Mouse (Mus musculus) midbrain, embryonic 15.5 days (tissue): Measurements from ENCODE around the gene Dpp6. TPM values are rescaled to one million over a fixed set of nuclear protein-coding genes. Genes with fewer than 3 reads are reported as not detected.

ENCODE experiments used
- ATAC-seq: fragments of 200-750 bp; cut with Nextera tagmentation; replicated peaks from 2 replicates; pipeline ENCODE4 v1.8.0; 2017; ENCODE audit warnings: moderate TSS enrichment
- H3K27ac ChIP-seq: fragments of 300-500 bp; sonication (generic); 2 replicates; pipeline ENCODE4 v1.5.1; 2015; ENCODE audit warnings: mild to moderate bottlenecking, inconsistent platforms
- H3K27me3 ChIP-seq: fragments of 300-500 bp; sonication (generic); replicated peaks from 2 replicates; pipeline ENCODE4 v1.6.1; 2015; ENCODE audit warnings: inconsistent platforms
- H3K36me3 ChIP-seq: fragments of 300-500 bp; sonication (generic); replicated peaks from 2 replicates; pipeline ENCODE4 v1.6.1; 2015; ENCODE audit warnings: inconsistent platforms
- H3K4me1 ChIP-seq: fragments of 300-500 bp; sonication (generic); 2 replicates; pipeline ENCODE4 v1.6.1; 2015; ENCODE audit warnings: inconsistent platforms
- H3K4me2 ChIP-seq: fragments of 300-500 bp; sonication (generic); 2 replicates; pipeline ENCODE4 v1.6.1; 2015; ENCODE audit warnings: inconsistent platforms, mild to moderate bottlenecking, moderate library complexity
- H3K4me3 ChIP-seq: fragments of 300-500 bp; sonication (generic); 2 replicates; pipeline ENCODE4 v1.5.1; 2015; ENCODE audit warnings: mild to moderate bottlenecking, inconsistent platforms
- H3K9ac ChIP-seq: fragments of 300-500 bp; sonication (generic); 2 replicates; pipeline ENCODE4 v1.6.1; 2015; ENCODE audit warnings: mild to moderate bottlenecking, inconsistent platforms
- H3K9me3 ChIP-seq: fragments of 300-500 bp; sonication (generic); 2 replicates; pipeline ENCODE4 v1.6.1; 2016; ENCODE audit warnings: inconsistent platforms
- WGBS: fragments of 180-500 bp; shearing (Covaris S2); methylation state at CpG from one replicate; pipeline ENCODE4 v1.1.7; 2015; ENCODE audit warnings: mixed read lengths; 5-methylcytosine and 5-hydroxymethylcytosine counted together
- polyA plus RNA-seq: library from polyadenylated mRNA; unstranded; fragments of >200 nt; fragmentation: Nextera tagmentation; extraction: Ambion mirVana; gene quantifications from 2 replicates; pipeline ENCODE4 v1.2.1, GENCODE M21; 2015

The Dpp6 gene
- polyA plus RNA-seq, 1 experiment from 2014 or later = 88.3 TPM

GRCm38 (mm10) chr5:27168550-27168949, 351.5 kb downstream of the Dpp6 start:
- Histone ChIP-seq H3K27me3 (no peaks in the 10 kb centered on the region), H3K4me2 (no peak overlapping the region), H3K36me3 (no peaks in the 10 kb centered on the region), H3K27ac (peak overlapping the region; percentile 60; the same call in 1 of the 2 replicates), H3K9ac (no peak overlapping the region), H3K9me3 (no peaks in the 10 kb centered on the region), H3K4me3 (no peak overlapping the region), H3K4me1 (peaks cover 11% of the 10 kb centered on the region; the same call in 1 of the 2 replicates)
- ATAC-seq = peak; percentile 67
- WGBS = 77% methylated on average over 1 of the region's 1 CpGs

GRCm38 (mm10) chr5:27184963-27185362, 368.0 kb downstream of the Dpp6 start:
- Histone ChIP-seq H3K36me3 (no peaks in the 10 kb centered on the region), H3K9ac (no peak overlapping the region), H3K27ac (no peak overlapping the region), H3K27me3 (no peaks in the 10 kb centered on the region), H3K4me3 (no peak overlapping the region), H3K9me3 (no peaks in the 10 kb centered on the region), H3K4me2 (no peak overlapping the region), H3K4me1 (no peaks in the 10 kb centered on the region)
- no peak for ATAC-seq
- 84% methylated on average over 4 of the region's 4 CpGs for WGBS

- no peak overlapping the region; the same call in 1 of the 2 replicates for H3K27ac ChIP-seq
- WGBS = 47% methylated on average over 5 of the region's 5 CpGs
- H3K9ac ChIP-seq = no peak overlapping the region
- no peaks in the 10 kb centered on the region for H3K36me3 ChIP-seq
- peak; percentile 78 for ATAC-seq
- H3K4me3 ChIP-seq = no peak overlapping the region
- H3K4me1 ChIP-seq = no peaks in the 10 kb centered on the region
- no peak overlapping the region for H3K4me2 ChIP-seq
- no peaks in the 10 kb centered on the region for H3K27me3 ChIP-seq
- H3K9me3 ChIP-seq = no peaks in the 10 kb centered on the region
Measured at GRCm38 (mm10) chr5:27191242-27191969, 374.4 kb downstream of the Dpp6 start.

- 89% methylated on average over 3 of the region's 3 CpGs for WGBS
- Histone ChIP-seq H3K27ac (no peak overlapping the region), H3K4me2 (no peak overlapping the region), H3K27me3 (no peaks in the 10 kb centered on the region), H3K9me3 (no peaks in the 10 kb centered on the region), H3K4me1 (no peaks in the 10 kb centered on the region), H3K36me3 (no peaks in the 10 kb centered on the region), H3K9ac (no peak overlapping the region), H3K4me3 (no peak overlapping the region)
- ATAC-seq = no peak
Measured at GRCm38 (mm10) chr5:27194157-27194556, 377.2 kb downstream of the Dpp6 start.

GRCm38 (mm10) chr5:27194975-27195374, 378.0 kb downstream of the Dpp6 start:
- 62% methylated on average over 1 of the region's 1 CpGs for WGBS
- ATAC-seq = no peak
- no peak overlapping the region for H3K4me3 ChIP-seq
- H3K36me3 ChIP-seq = no peaks in the 10 kb centered on the region
- H3K4me1 ChIP-seq = no peaks in the 10 kb centered on the region
- H3K27me3 ChIP-seq = no peaks in the 10 kb centered on the region
- no peaks in the 10 kb centered on the region for H3K9me3 ChIP-seq
- no peak overlapping the region for H3K4me2 ChIP-seq
- H3K9ac ChIP-seq = no peak overlapping the region
- H3K27ac ChIP-seq = no peak overlapping the region

GRCm38 (mm10) chr5:27200581-27201341, 383.8 kb downstream of the Dpp6 start:
- no peak overlapping the region for H3K4me2 ChIP-seq
- 60% methylated on average over 2 of the region's 2 CpGs for WGBS
- no peak for ATAC-seq
- no peak overlapping the region for H3K9ac ChIP-seq
- no peak overlapping the region for H3K4me3 ChIP-seq
- no peaks in the 10 kb centered on the region for H3K4me1 ChIP-seq
- H3K27me3 ChIP-seq = no peaks in the 10 kb centered on the region
- H3K36me3 ChIP-seq = no peaks in the 10 kb centered on the region
- no peaks in the 10 kb centered on the region for H3K9me3 ChIP-seq
- no peak overlapping the region for H3K27ac ChIP-seq

GRCm38 (mm10) chr5:27203131-27203530, 386.1 kb downstream of the Dpp6 start:
- no peak overlapping the region for H3K27ac ChIP-seq
- no peak for ATAC-seq
- H3K4me1 ChIP-seq = no peaks in the 10 kb centered on the region
- H3K4me3 ChIP-seq = no peak overlapping the region
- no peaks in the 10 kb centered on the region for H3K27me3 ChIP-seq
- H3K9ac ChIP-seq = no peak overlapping the region
- H3K36me3 ChIP-seq = no peaks in the 10 kb centered on the region
- no peaks in the 10 kb centered on the region for H3K9me3 ChIP-seq
- H3K4me2 ChIP-seq = no peak overlapping the region

GRCm38 (mm10) chr5:27204721-27205120, 387.7 kb downstream of the Dpp6 start:
- no peak for ATAC-seq
- no peak overlapping the region for H3K4me2 ChIP-seq
- 54% methylated on average over 3 of the region's 3 CpGs for whole genome bisulfite sequencing
- H3K27me3 ChIP-seq = no peaks in the 10 kb centered on the region
- no peak overlapping the region for H3K27ac ChIP-seq
- H3K4me3 ChIP-seq = no peak overlapping the region
- H3K4me1 ChIP-seq = no peaks in the 10 kb centered on the region
- H3K36me3 ChIP-seq = no peaks in the 10 kb centered on the region
- no peak overlapping the region for H3K9ac ChIP-seq
- no peaks in the 10 kb centered on the region for H3K9me3 ChIP-seq

GRCm38 (mm10) chr5:27205754-27206153, 388.8 kb downstream of the Dpp6 start:
- H3K4me3 ChIP-seq = no peak overlapping the region
- no peaks in the 10 kb centered on the region for H3K27me3 ChIP-seq
- WGBS = 83% methylated on average over 2 of the region's 2 CpGs
- no peaks in the 10 kb centered on the region for H3K4me1 ChIP-seq
- no peaks in the 10 kb centered on the region for H3K36me3 ChIP-seq
- H3K27ac ChIP-seq = no peak overlapping the region
- no peak overlapping the region for H3K4me2 ChIP-seq
- H3K9ac ChIP-seq = no peak overlapping the region
- no peaks in the 10 kb centered on the region for H3K9me3 ChIP-seq
- no peak for ATAC-seq

GRCm38 (mm10) chr5:27206213-27206612, 389.2 kb downstream of the Dpp6 start:
- Histone ChIP-seq H3K27me3 (no peaks in the 10 kb centered on the region), H3K27ac (no peak overlapping the region), H3K4me1 (no peaks in the 10 kb centered on the region), H3K36me3 (no peaks in the 10 kb centered on the region), H3K4me3 (no peak overlapping the region), H3K4me2 (no peak overlapping the region), H3K9me3 (no peaks in the 10 kb centered on the region), H3K9ac (no peak overlapping the region)
- no peak for ATAC-seq
- WGBS = 87% methylated on average over 7 of the region's 7 CpGs

- no peaks in the 10 kb centered on the region for H3K27me3 ChIP-seq
- H3K4me2 ChIP-seq = no peak overlapping the region
- no peaks in the 10 kb centered on the region for H3K36me3 ChIP-seq
- no peaks in the 10 kb centered on the region for H3K9me3 ChIP-seq
- WGBS = 89% methylated on average over 2 of the region's 2 CpGs
- no peaks in the 10 kb centered on the region for H3K4me1 ChIP-seq
- H3K27ac ChIP-seq = no peak overlapping the region
- no peak overlapping the region for H3K9ac ChIP-seq
- no peak for ATAC-seq
- H3K4me3 ChIP-seq = no peak overlapping the region
Measured at GRCm38 (mm10) chr5:27220116-27220515, 403.1 kb downstream of the Dpp6 start.

GRCm38 (mm10) chr5:27242078-27242477, 425.1 kb downstream of the Dpp6 start:
- H3K36me3 ChIP-seq = no peaks in the 10 kb centered on the region
- H3K27ac ChIP-seq = no peak overlapping the region
- H3K27me3 ChIP-seq = no peaks in the 10 kb centered on the region
- 32% methylated on average over 3 of the region's 3 CpGs for WGBS
- peaks cover 5% of the 10 kb centered on the region for H3K4me1 ChIP-seq
- H3K9me3 ChIP-seq = no peaks in the 10 kb centered on the region
- no peak overlapping the region for H3K4me2 ChIP-seq
- peak; percentile 84 for ATAC-seq
- no peak overlapping the region for H3K4me3 ChIP-seq
- no peak overlapping the region for H3K9ac ChIP-seq

GRCm38 (mm10) chr5:27243226-27243625, 426.2 kb downstream of the Dpp6 start:
- Histone ChIP-seq H3K27ac (no peak overlapping the region), H3K4me1 (peaks cover 5% of the 10 kb centered on the region)
- 93% methylated on average over 1 of the region's 1 CpGs for WGBS

More at GRCm38 (mm10) chr5:27243226-27243625, 426.2 kb downstream of the Dpp6 start:
- no peaks in the 10 kb centered on the region for H3K9me3 ChIP-seq
- H3K4me3 ChIP-seq = no peak overlapping the region
- no peak for ATAC-seq
- H3K27me3 ChIP-seq = no peaks in the 10 kb centered on the region
- no peaks in the 10 kb centered on the region for H3K36me3 ChIP-seq
- H3K9ac ChIP-seq = no peak overlapping the region
- no peak overlapping the region for H3K4me2 ChIP-seq
